Mouse (Mus musculus) ES-E14 (cell line): Measurements from ENCODE around the gene Manba. TPM values are rescaled to one million over a fixed set of nuclear protein-coding genes. Genes with fewer than 3 reads are reported as not detected.
"Not testable (repeated sequence)": the region's sequence is repeated elsewhere in the genome, so short reads cannot be mapped to it uniquely, and the experiment has no call there.

ENCODE experiments used
- DNase-seq: peaks from one replicate; pipeline ENCODE4 v3.0.0-alpha.2; 2013; ENCODE audit warnings: low read depth, low spot score
- H3K27ac ChIP-seq: 2 replicates; pipeline ENCODE4 v1.5.1; 2012; ENCODE audit warnings: low read depth, mild to moderate bottlenecking, low read length, moderate library complexity, mixed read lengths; ENCODE audit not compliant: poor library complexity, insufficient read depth, severe bottlenecking
- H3K36me3 ChIP-seq: 2 replicates; pipeline ENCODE4 v1.6.1; 2012; ENCODE audit warnings: mild to moderate bottlenecking, low read length, moderate library complexity, mixed read lengths; ENCODE audit not compliant: control insufficient read depth, poor library complexity, insufficient read depth, severe bottlenecking
- H3K4me1 ChIP-seq, 2 experiments: fragments of 150-350 bp in 1 of 2; sonication (generic) in 1 of 2; 2 replicates each; pipeline ENCODE4 v1.6.1; 2012; ENCODE audit warnings: low read length in 2 of 2, mild to moderate bottlenecking in 1 of 2, mixed read lengths in 1 of 2; ENCODE audit not compliant: control insufficient read depth in 2 of 2, insufficient read depth in 2 of 2, poor library complexity in 1 of 2
- H3K4me3 ChIP-seq, 2 experiments: fragments of 150-350 bp in 1 of 2; sonication (generic) in 1 of 2; 2 replicates each; pipeline ENCODE4 v1.5.1; 2012; ENCODE audit warnings: low read length in 2 of 2, low read depth in 1 of 2, mild to moderate bottlenecking in 1 of 2, mixed read lengths in 1 of 2; ENCODE audit not compliant: insufficient read depth in 1 of 2, poor library complexity in 1 of 2, severe bottlenecking in 1 of 2
- H3K9ac ChIP-seq: 2 replicates; pipeline ENCODE4 v1.6.1; 2012; ENCODE audit warnings: low read depth, mild to moderate bottlenecking, low read length, mixed read lengths; ENCODE audit not compliant: poor library complexity, insufficient read depth, severe bottlenecking
- H3K9me3 ChIP-seq: fragments of 150-350 bp; sonication (generic); 2 replicates; pipeline ENCODE4 v1.6.1; 2012; ENCODE audit warnings: low read depth, mild to moderate bottlenecking, low read length; ENCODE audit not compliant: control insufficient read depth, insufficient read depth
- CHD2 ChIP-seq: IDR thresholded peaks from 2 replicates; pipeline ENCODE4 v1.6.1; 2014; ENCODE audit warnings: mild to moderate bottlenecking, low read depth, low read length, inconsistent platforms
- HCFC1 ChIP-seq: IDR thresholded peaks from 2 replicates; pipeline ENCODE4 v1.6.1; 2012; ENCODE audit warnings: low read length, inconsistent platforms, borderline replicate concordance; ENCODE audit not compliant: insufficient read depth
- MAFK ChIP-seq: IDR thresholded peaks from 2 replicates; pipeline ENCODE4 v1.6.1; 2014; ENCODE audit warnings: mild to moderate bottlenecking, low read depth, low read length, inconsistent platforms; ENCODE audit not compliant: insufficient read depth
- ZC3H11A ChIP-seq: IDR thresholded peaks from 2 replicates; pipeline ENCODE4 v1.6.1; 2012; ENCODE audit warnings: low read depth, mild to moderate bottlenecking, inconsistent platforms, low read length, borderline replicate concordance
- ZNF384 ChIP-seq: IDR thresholded peaks from 2 replicates; pipeline ENCODE4 v1.6.1; 2012; ENCODE audit warnings: low read depth, low read length, inconsistent platforms
- in situ Hi-C, 2 experiments: fragments of 600-800 bp; cut with MboI; formaldehyde crosslinking; loops; one replicate each; pipeline ENCODE4 v1.15.1; 2025; ENCODE audit warnings: low sequenced_read_pairs in 2 of 2, inconsistent platforms in 1 of 2; ENCODE audit not compliant: unreplicated experiment in 2 of 2
- total RNA-seq: library from RNA; depleted of rRNA; stranded (reverse); fragments of 300-350 nt; gene quantifications from 2 replicates; pipeline ENCODE4 v1.2.3, GENCODE M21; 2012

The Manba gene
- total RNA-seq, 1 experiment = 75.2 TPM

DNA sequence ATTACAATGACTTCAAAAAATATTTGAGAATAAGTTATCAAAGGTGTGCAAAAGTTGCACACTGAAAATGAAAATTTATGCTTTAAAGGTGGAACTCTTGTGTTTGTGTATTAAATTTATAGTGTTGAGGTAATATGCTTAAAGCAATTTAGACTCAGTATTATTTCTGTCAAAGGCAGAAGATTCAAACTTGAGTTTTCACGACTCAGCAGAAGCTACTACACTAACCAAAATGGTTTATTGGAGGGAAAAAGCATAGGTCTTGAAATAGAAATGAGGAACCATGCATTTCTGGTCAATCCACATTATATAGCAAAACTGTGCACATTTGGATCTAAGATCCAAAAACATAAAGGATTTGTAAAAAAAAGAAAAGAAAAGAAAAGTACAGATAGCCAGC, 14.6 kb upstream of the Manba start:
- H3K4me1 ChIP-seq = no peaks in the 10 kb centered on the region
- DNase-seq = no peak
- in situ Hi-C loops = no loop called here
- H3K9me3 ChIP-seq = no peaks in the 10 kb centered on the region
- H3K36me3 ChIP-seq = no peaks in the 10 kb centered on the region; the same call in 1 of the 2 replicates
- H3K9ac ChIP-seq = no peak overlapping the region
- TF ChIP-seq HCFC1 (no peak), ZNF384 (no peak), ZC3H11A (no peak), CHD2 (no peak), MAFK (peak; percentile 80)
- H3K4me3 ChIP-seq = no peak overlapping the region
- H3K27ac ChIP-seq = no peak overlapping the region

DNA sequence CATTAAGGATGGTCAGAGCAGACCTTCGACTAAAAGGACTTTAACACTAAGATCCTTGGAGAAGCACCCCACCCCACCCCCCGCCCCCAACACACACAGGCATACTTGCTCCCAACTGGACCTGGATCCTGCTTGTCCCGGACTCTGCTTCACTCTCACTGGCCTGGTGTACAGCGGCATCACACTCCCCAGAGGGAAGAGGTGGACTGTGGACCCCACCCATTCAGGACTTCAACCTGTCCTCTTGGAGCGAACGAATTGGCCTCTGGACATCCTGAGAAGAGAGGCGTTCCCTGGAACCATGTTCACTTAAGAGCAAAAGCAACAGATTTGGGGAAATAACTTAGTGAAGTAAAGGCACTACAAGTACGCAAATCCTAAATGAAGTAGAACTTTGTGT, 10.4 kb upstream of the Manba start:
- no peaks in the 10 kb centered on the region for H3K9me3 ChIP-seq
- peaks cover 0 to 3% of the 10 kb centered on the region in 2 experiments; a peak in 1 of 4 replicates for H3K4me1 ChIP-seq
- H3K27ac ChIP-seq = no peak overlapping the region
- no peak overlapping the region for H3K9ac ChIP-seq
- no peak overlapping the region for H3K4me3 ChIP-seq
- TF ChIP-seq ZNF384 = no peak
- DNase-seq = no peak
- H3K36me3 ChIP-seq = no peaks in the 10 kb centered on the region
- in situ Hi-C loops = no loop called here

DNA sequence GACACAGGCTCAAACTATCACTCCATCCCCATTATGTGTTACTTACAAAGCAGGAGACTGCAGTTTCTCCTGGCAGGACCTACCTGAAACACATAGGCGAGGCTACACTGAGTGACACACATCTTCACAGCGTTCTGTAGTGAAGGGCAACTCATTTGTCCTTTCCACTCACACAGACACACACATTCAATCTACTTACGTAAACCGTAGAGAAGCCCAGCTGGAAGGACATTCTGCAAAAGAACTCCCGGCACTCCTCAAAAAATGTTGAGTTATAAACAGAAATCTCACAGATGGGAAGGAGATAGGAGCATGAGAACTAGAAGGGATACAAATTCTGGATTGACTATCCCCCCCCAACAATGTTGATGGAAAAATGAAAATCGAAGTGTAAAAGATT, 9.1 kb upstream of the Manba start:
- Histone ChIP-seq H3K36me3 (no peaks in the 10 kb centered on the region), H3K4me1 (peaks cover 0 to 3% of the 10 kb centered on the region in 2 experiments; a peak in 1 of 4 replicates), H3K27ac (no peak overlapping the region), H3K4me3 (no peak overlapping the region), H3K9me3 (no peaks in the 10 kb centered on the region), H3K9ac (no peak overlapping the region)
- TF ChIP-seq CHD2 (no peak), ZC3H11A (no peak), ZNF384 (no peak), MAFK (no peak), HCFC1 (no peak)
- in situ Hi-C loops = no loop called here
- DNase-seq = no peak

DNA sequence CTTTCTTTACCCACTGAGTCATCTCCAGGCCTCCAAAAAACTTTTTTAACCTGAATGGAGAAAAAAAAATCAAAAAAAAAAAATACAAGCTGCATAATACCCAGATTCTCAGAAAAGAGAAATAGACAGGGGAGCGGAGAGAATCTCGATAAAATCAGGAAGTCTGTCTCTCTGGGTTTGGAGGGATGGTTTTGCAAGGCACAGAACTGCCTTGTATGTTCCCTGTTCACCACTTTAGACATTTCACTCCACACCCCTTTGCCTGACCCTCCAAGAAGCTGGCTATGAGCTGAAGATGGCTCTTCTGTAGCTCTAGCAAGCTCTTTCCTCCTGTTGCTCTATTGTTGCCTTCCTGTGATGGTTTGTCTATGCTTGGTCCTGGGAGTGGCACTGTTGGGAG, 8.4 kb upstream of the Manba start:
- H3K4me3 ChIP-seq = no peak overlapping the region
- H3K9ac ChIP-seq = no peak overlapping the region
- no peaks in the 10 kb centered on the region for H3K9me3 ChIP-seq
- in situ Hi-C loops = no loop called here
- H3K36me3 ChIP-seq = no peaks in the 10 kb centered on the region
- H3K4me1 ChIP-seq = peaks cover 0 to 3% of the 10 kb centered on the region in 2 experiments; a peak in 1 of 4 replicates
- no peak overlapping the region for H3K27ac ChIP-seq
- no peak for DNase-seq
- TF ChIP-seq MAFK (no peak), HCFC1 (no peak), ZNF384 (no peak), CHD2 (no peak), ZC3H11A (no peak)

DNA sequence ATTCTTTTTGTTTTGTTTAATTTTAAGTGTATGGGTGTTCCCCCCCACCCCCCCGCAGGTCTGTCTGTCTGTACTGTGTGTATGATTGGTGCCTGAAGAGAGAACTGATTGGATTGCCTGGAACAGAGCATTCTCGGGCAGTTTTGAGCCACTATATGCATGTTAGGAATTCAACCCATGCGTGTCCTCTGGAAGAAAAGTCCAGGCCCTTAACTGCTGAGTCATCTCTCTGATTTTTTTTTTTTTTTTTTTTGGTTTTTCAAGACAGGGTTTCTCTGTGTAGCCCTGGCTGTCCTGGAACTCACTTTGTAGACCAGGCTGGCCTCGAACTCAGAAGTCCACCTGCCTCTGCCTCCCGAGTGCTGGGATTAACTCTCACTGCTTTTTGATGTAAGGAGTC, 6.3 kb upstream of the Manba start:
- H3K27ac ChIP-seq, DNase-seq, in situ Hi-C loops, H3K4me3 ChIP-seq, H3K4me1 ChIP-seq, H3K9me3 ChIP-seq, H3K9ac ChIP-seq, H3K36me3 ChIP-seq: not testable (repeated sequence)
- peak; percentile 56 for TF ChIP-seq ZNF384
- TF ChIP-seq MAFK = peak; percentile 59; the same call in 1 of the 2 replicates
